Mouse (Mus musculus) ES-Bruce4 (cell line): ENCODE results near the gene Olfr1368.

ENCODE experiments used
- CTCF ChIP-seq: IDR thresholded peaks from one replicate; pipeline ENCODE4 v1.8.1; 2011; ENCODE audit warnings: low read depth, low read length
- POLR2A ChIP-seq: IDR thresholded peaks from one replicate; pipeline ENCODE4 v1.8.1; 2011; ENCODE audit warnings: low read length; ENCODE audit not compliant: insufficient read depth

DNA sequence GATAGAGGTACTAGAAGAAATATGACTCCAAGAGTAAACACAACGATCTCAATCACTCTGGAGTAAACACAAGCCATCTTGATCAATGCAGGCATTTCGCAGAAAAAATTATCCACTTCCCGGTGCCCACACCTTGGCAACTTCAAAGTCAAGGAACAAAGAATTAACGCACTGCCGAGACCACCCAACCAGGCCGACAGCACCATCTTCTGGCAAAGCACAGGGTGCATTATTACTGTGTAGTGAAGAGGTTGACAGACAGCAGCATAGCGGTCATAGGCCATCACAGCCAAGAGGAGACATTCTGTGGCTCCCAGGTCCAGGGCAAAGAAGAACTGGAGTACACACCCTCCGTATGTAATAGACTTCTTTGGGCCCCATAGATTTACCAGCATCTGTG, 3.2 kb downstream of the Olfr1368 start:
- TF ChIP-seq POLR2A (no peak), CTCF (peak; percentile 76)
